Mouse (Mus musculus) neutrophil, adult 5-6 weeks (primary cell): ENCODE results near the gene Vmn1r117. TPM values are rescaled to one million over a fixed set of nuclear protein-coding genes. Genes with fewer than 3 reads are reported as not detected.
"Not testable (repeated sequence)": the region's sequence is repeated elsewhere in the genome, so short reads cannot be mapped to it uniquely, and the experiment has no call there.

ENCODE experiments used
- ATAC-seq: fragments of 151-379, 151-347 bp; 2 replicates; pipeline ENCODE4 v1.8.0; 2017; ENCODE audit warnings: mild to moderate bottlenecking, moderate TSS enrichment; ENCODE audit not compliant: insufficient number of reproducible peaks, poor library complexity, low FRiP score, severe bottlenecking; ENCODE audit errors: extremely low read depth
- total RNA-seq: library from RNA; stranded (forward); fragments of 200-1000 nt; gene quantifications from 2 replicates; pipeline ENCODE4 v1.2.3, GENCODE M21; 2017

The Vmn1r117 gene
- total RNA-seq, result not detected in 2 replicates

DNA sequence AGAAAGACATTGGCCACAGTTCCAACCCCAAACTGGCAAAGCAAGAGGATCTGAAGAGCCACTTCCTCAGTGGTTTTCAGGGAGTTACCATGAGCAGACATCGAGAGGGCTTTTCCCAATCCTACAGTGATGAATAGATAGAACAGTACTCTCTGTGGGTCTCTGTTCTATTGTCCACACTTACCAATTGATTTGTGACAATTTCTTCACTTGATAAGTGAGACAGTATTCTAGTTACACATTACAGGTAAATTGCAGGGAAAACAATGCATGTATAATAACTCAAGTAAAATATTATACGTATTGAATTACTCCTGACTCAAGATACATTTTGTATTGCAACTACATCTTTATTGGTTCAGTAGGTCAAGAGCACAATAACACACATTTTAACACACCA lies at the start of gene Vmn1r117:
TSS of gene Vmn1r117 (minus strand) at position 101 of the 400 bp plus-strand sequence.
- not testable (repeated sequence) for ATAC-seq

- not testable (repeated sequence) for ATAC-seq
These were observed 28.3 kb upstream of the Vmn1r117 start, which contains the start of gene Vmn1r118 for GRCm38 (mm10) chr7:20912247-20912646. Gene Vmn1r118 (minus strand): TSS chr7:20912347.

DNA sequence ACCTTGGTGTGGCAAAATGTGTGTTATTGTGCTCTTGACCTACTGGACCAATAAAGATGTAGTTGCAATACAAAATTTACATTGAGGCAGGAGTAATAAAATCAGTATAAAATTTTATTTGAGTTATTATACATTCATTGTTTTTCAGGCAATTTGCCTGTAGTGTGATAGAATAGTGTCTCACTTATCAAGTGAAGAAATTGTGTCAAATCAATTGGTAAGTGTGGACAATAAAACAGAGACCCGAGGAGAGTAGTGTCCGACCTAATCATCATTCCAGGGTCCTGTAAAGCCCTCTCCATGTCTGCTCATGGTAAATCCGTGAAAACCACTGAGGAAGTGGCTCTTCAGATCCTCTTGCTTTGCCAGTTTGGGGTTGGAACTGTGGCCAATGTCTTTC lies 12.0 kb downstream of the Vmn1r117 start, which contains the start of gene Vmn1r116:
TSS of gene Vmn1r116 (plus strand) at position 301 of the 400 bp plus-strand sequence.
- not testable (repeated sequence) for ATAC-seq

- ATAC-seq, result not testable (repeated sequence)
These were observed 39.0 kb downstream of the Vmn1r117 start, which contains the start of gene Vmn1r115 for GRCm38 (mm10) chr7:20844885-20845284. Gene Vmn1r115 (minus strand): TSS chr7:20844985.

Other genes with a start within 250 kb of the Vmn1r117 start
- gene Vmn1r107, start 215.2 kb downstream of the Vmn1r117 start, total RNA-seq, result not detected in 2 replicates
- not detected in 2 replicates for gene Vmn1r111, start 180.9 kb downstream of the Vmn1r117 start, total RNA-seq
- gene Gm10668, start 153.5 kb downstream of the Vmn1r117 start, total RNA-seq, result not detected in 2 replicates
- not detected in 2 replicates for gene Vmn1r112, start 112.9 kb downstream of the Vmn1r117 start, total RNA-seq
- not detected in 2 replicates for gene Vmn1r113, start 96.8 kb downstream of the Vmn1r117 start, total RNA-seq
- gene Vmn1r114, start 71.9 kb downstream of the Vmn1r117 start, total RNA-seq, result not detected in 2 replicates
- gene Vmn1r115, start 39.1 kb downstream of the Vmn1r117 start, total RNA-seq, result not detected in 2 replicates
- not detected in 2 replicates for gene Vmn1r116, start 11.9 kb downstream of the Vmn1r117 start, total RNA-seq
- not detected in 2 replicates for gene Vmn1r118, start 28.2 kb upstream of the Vmn1r117 start, total RNA-seq
- gene Vmn1r119, start 128.3 kb upstream of the Vmn1r117 start, total RNA-seq, result not detected in 2 replicates
- gene Vmn1r120, start 169.7 kb upstream of the Vmn1r117 start, total RNA-seq, result not detected in 2 replicates
- gene Vmn1r121, start 214.4 kb upstream of the Vmn1r117 start, total RNA-seq, result 0.93 TPM in 1 of 2 replicates, not detected in the other